Mouse (Mus musculus): ENCODE results near the gene Slc28a3. TPM values are rescaled to one million over a fixed set of nuclear protein-coding genes. Genes with fewer than 3 reads are reported as not detected.

Slc28a3 gene
- polyA plus RNA-seq, 1 experiment: not detected

DNA sequence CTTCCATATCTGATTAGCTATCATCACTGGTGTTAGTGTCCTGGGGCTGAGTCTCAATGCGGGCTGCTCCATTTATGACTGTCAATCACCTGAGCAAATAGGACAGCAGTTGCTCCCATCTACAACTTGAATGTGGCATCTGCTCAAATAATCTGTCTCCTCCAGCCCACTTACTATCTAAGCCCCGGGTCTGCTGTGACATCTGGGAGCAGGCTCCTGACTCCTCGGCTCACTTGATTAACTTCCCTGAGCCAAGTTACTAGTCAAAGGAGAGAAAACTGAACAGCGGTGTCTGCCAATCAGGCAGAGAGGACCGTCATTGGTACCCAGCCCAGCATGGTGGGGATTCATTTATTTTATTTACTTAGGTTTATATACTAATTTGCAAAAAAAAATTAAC is 95.0 kb downstream of the Slc28a3 start:
- TF ChIP-seq POLR2A (IDR thresholded peaks at IDR 0.05; ENCODE audit: low read depth, low read length) (no peak), CTCF (conservative IDR thresholded peaks at IDR 0.05; ENCODE audit: insufficient read depth, insufficient read length, low read depth, low read length) (no peak)
- Histone ChIP-seq H3K27me3 (replicated peaks; ENCODE audit: control insufficient read depth, insufficient read depth, low read length) (no peaks in the 10 kb centered on the region), H3K4me3 (ENCODE audit: insufficient read depth, low read depth, low read length) (no peak overlapping the region), H3K4me1 (ENCODE audit: control insufficient read depth, insufficient read depth, low read length) (no peaks in the 10 kb centered on the region), H3K27ac (ENCODE audit: insufficient read depth, low read depth, low read length) (no peak overlapping the region), H3K36me3 (ENCODE audit: control insufficient read depth, insufficient read depth, low read length) (no peaks in the 10 kb centered on the region)
- DNase-seq: no peak
- 91% methylated on average over 5 of the region's 5 CpGs for WGBS

DNA sequence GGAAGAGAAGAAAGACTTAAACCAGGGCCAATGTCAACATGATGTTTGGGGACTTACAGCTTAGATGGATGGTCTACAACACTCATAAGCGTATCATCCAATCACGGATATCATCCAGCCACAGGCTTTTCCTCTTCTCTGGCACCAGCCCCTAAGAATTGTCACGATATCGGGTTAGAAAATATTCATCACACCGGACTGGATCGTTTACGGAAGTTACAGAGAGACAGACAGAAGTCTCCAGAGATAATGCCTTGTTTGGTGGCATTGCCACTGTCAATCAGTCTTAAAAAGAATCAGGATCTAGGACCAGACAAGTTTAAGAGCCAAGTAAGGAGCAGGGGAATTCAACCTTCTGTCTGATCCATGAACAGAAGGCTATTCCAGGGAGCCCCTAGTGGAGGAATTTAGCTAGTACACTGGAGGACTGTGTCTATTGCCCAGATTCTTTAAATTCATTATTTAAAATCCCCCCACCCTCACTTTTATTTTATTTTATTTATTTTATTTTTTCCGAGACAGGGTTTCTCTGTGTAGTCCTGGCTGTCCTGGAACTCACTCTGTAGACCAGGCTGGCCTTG is 96.4 kb downstream of the Slc28a3 start:
- peak; percentile 26 for DNase-seq

DNA sequence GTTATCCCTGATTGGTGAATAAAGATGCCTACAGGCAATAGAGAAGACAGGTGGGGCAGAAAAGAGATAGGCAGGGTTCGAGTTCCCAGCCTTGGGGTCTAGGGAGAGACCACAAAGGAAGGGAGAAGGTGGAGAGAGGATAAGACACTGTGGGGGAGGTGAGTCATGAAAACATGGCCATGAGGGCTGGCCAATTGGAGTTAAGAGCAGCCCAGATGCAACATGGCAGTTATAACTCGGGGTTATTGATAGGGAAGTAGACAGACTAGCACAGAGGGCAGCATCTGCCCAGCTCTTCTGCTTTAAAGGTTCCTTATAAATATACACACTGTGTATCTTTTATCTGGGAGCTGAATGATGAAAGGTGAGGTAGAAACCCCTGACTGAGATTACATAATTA is 98.8 kb downstream of the Slc28a3 start:
- 70% methylated on average over 2 of the region's 2 CpGs for WGBS
- Histone ChIP-seq H3K36me3 (ENCODE audit: control insufficient read depth, insufficient read depth, low read length) (no peaks in the 10 kb centered on the region), H3K27ac (ENCODE audit: insufficient read depth, low read depth, low read length) (no peak overlapping the region), H3K27me3 (replicated peaks; ENCODE audit: control insufficient read depth, insufficient read depth, low read length) (no peaks in the 10 kb centered on the region), H3K4me1 (ENCODE audit: control insufficient read depth, insufficient read depth, low read length) (no peaks in the 10 kb centered on the region), H3K4me3 (ENCODE audit: insufficient read depth, low read depth, low read length) (no peak overlapping the region)
- DNase-seq: no peak
- TF ChIP-seq POLR2A (IDR thresholded peaks at IDR 0.05; ENCODE audit: low read depth, low read length): no peak
- no peak for TF ChIP-seq CTCF (conservative IDR thresholded peaks at IDR 0.05; ENCODE audit: insufficient read depth, insufficient read length, low read depth, low read length)

More for the DNA sequence above, 96.4 kb downstream of the Slc28a3 start:
- 83% methylated on average over 8 of the region's 8 CpGs for WGBS
- no peaks in the 10 kb centered on the region for H3K36me3 ChIP-seq (ENCODE audit: control insufficient read depth, insufficient read depth, low read length)
- TF ChIP-seq CTCF (conservative IDR thresholded peaks at IDR 0.05; ENCODE audit: insufficient read depth, insufficient read length, low read depth, low read length) (0 out of 2 replicates have a peak, but pooled peaks have one; percentile 2), POLR2A (IDR thresholded peaks at IDR 0.05; ENCODE audit: low read depth, low read length) (no peak)
- no peak overlapping the region for H3K4me3 ChIP-seq (ENCODE audit: insufficient read depth, low read depth, low read length)
- H3K27me3 ChIP-seq (replicated peaks; ENCODE audit: control insufficient read depth, insufficient read depth, low read length): no peaks in the 10 kb centered on the region
- H3K4me1 ChIP-seq (ENCODE audit: control insufficient read depth, insufficient read depth, low read length): no peaks in the 10 kb centered on the region
- H3K27ac ChIP-seq (ENCODE audit: insufficient read depth, low read depth, low read length): no peak overlapping the region

DNA sequence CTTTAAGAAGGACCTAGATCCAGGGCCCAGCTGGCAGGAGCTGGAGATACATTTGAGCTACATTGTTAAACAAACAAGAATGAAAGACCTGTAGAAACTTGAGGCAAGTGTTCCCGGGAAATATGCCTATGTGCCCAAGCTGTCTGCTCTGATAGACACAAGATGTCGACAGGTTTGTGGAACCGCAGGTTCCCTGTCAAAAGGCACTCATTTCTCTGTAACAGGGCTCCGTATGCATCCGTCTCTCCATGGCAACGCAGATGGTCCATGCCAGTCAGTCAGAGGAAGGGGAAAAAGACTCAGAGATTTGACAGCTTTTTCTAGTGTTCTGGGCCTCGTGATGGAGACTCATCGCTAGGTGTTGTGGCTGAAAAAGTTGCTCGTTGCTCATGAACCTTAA is 99.4 kb downstream of the Slc28a3 start:
- H3K36me3 ChIP-seq (ENCODE audit: control insufficient read depth, insufficient read depth, low read length): no peaks in the 10 kb centered on the region
- no peak for DNase-seq
- H3K27ac ChIP-seq (ENCODE audit: insufficient read depth, low read depth, low read length): no peak overlapping the region
- TF ChIP-seq CTCF (conservative IDR thresholded peaks at IDR 0.05; ENCODE audit: insufficient read depth, insufficient read length, low read depth, low read length) (no peak), POLR2A (IDR thresholded peaks at IDR 0.05; ENCODE audit: low read depth, low read length) (no peak)
- 93% methylated on average over 9 of the region's 9 CpGs for WGBS
- H3K4me1 ChIP-seq (ENCODE audit: control insufficient read depth, insufficient read depth, low read length): no peaks in the 10 kb centered on the region
- H3K27me3 ChIP-seq (replicated peaks; ENCODE audit: control insufficient read depth, insufficient read depth, low read length): no peaks in the 10 kb centered on the region
- no peak overlapping the region for H3K4me3 ChIP-seq (ENCODE audit: insufficient read depth, low read depth, low read length)

DNA sequence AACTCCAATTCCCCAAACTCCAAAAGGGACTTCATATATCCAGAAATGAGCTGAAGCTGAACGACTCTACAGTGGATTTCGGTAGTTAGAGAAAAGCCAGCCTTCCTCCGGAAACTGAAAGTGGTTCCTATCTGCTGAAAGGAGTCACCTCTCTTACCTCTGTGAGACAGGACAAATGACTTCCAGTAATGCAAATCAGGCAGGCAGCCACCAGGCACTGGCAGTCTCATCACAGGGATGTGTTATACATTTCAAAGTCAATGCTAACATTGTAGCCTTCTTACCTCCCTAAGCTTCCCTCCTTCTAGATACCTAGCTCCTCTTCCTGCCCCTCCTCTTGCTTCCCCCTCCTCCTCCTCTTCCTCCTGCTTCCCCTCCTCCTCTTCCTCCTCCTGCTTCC is 101.4 kb downstream of the Slc28a3 start:
- Histone ChIP-seq H3K36me3 (ENCODE audit: control insufficient read depth, insufficient read depth, low read length) (no peaks in the 10 kb centered on the region), H3K27ac (ENCODE audit: insufficient read depth, low read depth, low read length) (no peak overlapping the region), H3K4me3 (ENCODE audit: insufficient read depth, low read depth, low read length) (no peak overlapping the region), H3K27me3 (replicated peaks; ENCODE audit: control insufficient read depth, insufficient read depth, low read length) (no peaks in the 10 kb centered on the region), H3K4me1 (ENCODE audit: control insufficient read depth, insufficient read depth, low read length) (no peaks in the 10 kb centered on the region)
- DNase-seq: no peak
- WGBS: 49% methylated on average over 3 of the region's 3 CpGs
- TF ChIP-seq CTCF (conservative IDR thresholded peaks at IDR 0.05; ENCODE audit: insufficient read depth, insufficient read length, low read depth, low read length) (no peak), POLR2A (IDR thresholded peaks at IDR 0.05; ENCODE audit: low read depth, low read length) (no peak)

DNA sequence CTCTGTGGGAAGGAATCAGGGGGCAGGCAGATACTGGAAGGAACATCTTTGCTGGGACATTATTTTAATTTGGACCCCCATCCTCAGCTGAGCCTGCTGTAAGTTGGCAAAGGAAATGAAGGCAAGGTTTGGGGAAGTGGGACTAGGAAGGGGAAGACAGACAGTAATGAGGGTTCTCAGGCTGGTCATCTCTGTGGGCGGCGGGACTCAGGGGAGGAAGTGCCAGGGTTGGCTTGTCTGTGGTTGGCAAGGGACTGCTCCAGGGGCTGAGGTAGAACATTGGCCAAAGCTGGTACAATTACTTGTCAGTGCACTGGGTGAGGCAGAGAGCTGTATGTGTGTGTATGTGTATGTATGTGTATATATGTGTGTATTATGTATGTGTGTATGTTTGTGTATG is 107.1 kb downstream of the Slc28a3 start:
- 90% methylated on average over 2 of the region's 2 CpGs for WGBS
- Histone ChIP-seq H3K27me3 (replicated peaks; ENCODE audit: control insufficient read depth, insufficient read depth, low read length) (no peaks in the 10 kb centered on the region), H3K4me3 (ENCODE audit: insufficient read depth, low read depth, low read length) (no peak overlapping the region), H3K27ac (ENCODE audit: insufficient read depth, low read depth, low read length) (no peak overlapping the region), H3K36me3 (ENCODE audit: control insufficient read depth, insufficient read depth, low read length) (no peaks in the 10 kb centered on the region), H3K4me1 (ENCODE audit: control insufficient read depth, insufficient read depth, low read length) (no peaks in the 10 kb centered on the region)
- TF ChIP-seq CTCF (conservative IDR thresholded peaks at IDR 0.05; ENCODE audit: insufficient read depth, insufficient read length, low read depth, low read length) (no peak), POLR2A (IDR thresholded peaks at IDR 0.05; ENCODE audit: low read depth, low read length) (no peak)
- peak; percentile 10 for DNase-seq

DNA sequence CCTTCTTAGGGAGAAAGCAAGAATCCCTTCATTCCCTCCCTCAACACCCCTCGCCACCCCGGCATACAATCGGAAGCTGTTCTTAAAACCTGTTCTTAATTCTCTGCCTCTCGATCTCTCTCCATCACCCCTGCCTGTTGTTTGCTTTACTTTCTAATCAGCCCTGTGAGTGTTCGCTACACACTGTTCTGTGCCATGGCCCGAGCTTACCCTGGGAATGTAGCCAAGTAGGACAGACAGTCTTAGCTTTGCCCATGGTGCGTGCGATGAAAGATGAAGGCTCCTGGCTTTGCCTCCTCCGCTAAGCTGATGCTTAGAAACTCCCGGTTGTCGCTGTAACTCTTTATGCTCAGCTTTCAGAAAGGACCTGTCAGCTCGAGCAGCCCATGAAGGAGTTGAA is 112.9 kb downstream of the Slc28a3 start:
- Histone ChIP-seq H3K4me1 (ENCODE audit: control insufficient read depth, insufficient read depth, low read length) (no peaks in the 10 kb centered on the region), H3K27ac (ENCODE audit: insufficient read depth, low read depth, low read length) (no peak overlapping the region), H3K4me3 (ENCODE audit: insufficient read depth, low read depth, low read length) (no peak overlapping the region), H3K27me3 (replicated peaks; ENCODE audit: control insufficient read depth, insufficient read depth, low read length) (no peaks in the 10 kb centered on the region), H3K36me3 (ENCODE audit: control insufficient read depth, insufficient read depth, low read length) (no peaks in the 10 kb centered on the region)
- 78% methylated on average over 12 of the region's 12 CpGs for WGBS
- no peak for DNase-seq
- TF ChIP-seq CTCF (conservative IDR thresholded peaks at IDR 0.05; ENCODE audit: insufficient read depth, insufficient read length, low read depth, low read length) (no peak), POLR2A (IDR thresholded peaks at IDR 0.05; ENCODE audit: low read depth, low read length) (no peak)

Other genes with a start within 250 kb of the Slc28a3 start
- 25.2 and 33.8 TPM in 2 replicates for gene 2210016F16Rik, start 225.7 kb downstream of the Slc28a3 start, polyA plus RNA-seq (2012; rRNA removed)
- gene Rmi1, start 208.6 kb downstream of the Slc28a3 start, polyA plus RNA-seq (2012; rRNA removed): 7.1 and 9.0 TPM in 2 replicates
- gene Hnrnpk, start 207.5 kb downstream of the Slc28a3 start, polyA plus RNA-seq (2012; rRNA removed): 175 and 211 TPM in 2 replicates
- 5.6 and 6.1 TPM in 2 replicates for gene Ntrk2, start 195.7 kb upstream of the Slc28a3 start, polyA plus RNA-seq (2012; rRNA removed)